12 mouse cellular contexts compared by ENCODE assay signal in the genomic region with DNA sequence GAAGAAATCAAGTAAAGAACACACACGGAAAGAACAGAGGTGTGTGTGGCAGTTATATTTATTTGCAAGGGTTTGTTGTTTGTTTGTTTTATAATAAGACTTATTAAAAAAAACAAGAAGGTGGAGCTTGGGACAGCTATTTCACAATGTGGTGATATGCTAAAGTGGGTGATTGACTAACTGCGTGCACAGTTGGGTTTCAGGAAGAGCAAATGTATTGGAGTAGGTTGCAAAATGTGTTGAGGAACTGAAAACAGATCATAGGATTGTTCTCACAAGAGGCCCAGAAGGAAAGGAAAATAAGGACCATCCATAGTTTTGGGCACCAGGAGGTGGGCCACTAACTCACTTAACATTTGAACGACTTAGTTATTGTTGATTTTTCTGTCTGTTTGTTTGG. TPM values are rescaled to one million over a fixed set of nuclear protein-coding genes. Genes with fewer than 3 reads are reported as not detected.
DNase-seq lines count a peak whose midpoint lies in the region; ATAC-seq and TF ChIP-seq lines count a peak whose summit lies in the region.
"Had no signal": no experiment of that assay in that cellular context is flagged by ENCODE, and none has a peak within 500 bp of the region (broad histone marks: within the 10 kb centered on the region; RNA-seq: fewer than 3 reads in every experiment).

No protein-coding gene starts in this region.

- no peak for TF ChIP-seq CTCF in forebrain, postnatal 0 days (IDR thresholded peaks at IDR 0.05; ENCODE audit: low read depth)

- H3K9me3 ChIP-seq in heart, embryonic 12.5 days (replicated peaks) = peaks cover 4% of the 10 kb centered on the region; the same call in 1 of the 2 replicates
- no peaks in the 10 kb centered on the region; the same call in 1 of the 2 replicates for H3K9me3 ChIP-seq in liver, embryonic 16.5 days (replicated peaks; ENCODE audit: control insufficient read depth, low read length)
- H3K9me3 ChIP-seq in forebrain, postnatal 0 days (ENCODE audit: low read length) = 0 out of 2 replicates have a peak, but pooled peaks cover 6% of the 10 kb centered on the region

- intact Hi-C loops in heart, postnatal 10 days (cut with DNase I) = loop anchor here (5.0 kb wide), 1 partner anchor 49 kb away; the partner anchor contains the start of gene Axdnd1

- H3K4me1 ChIP-seq in heart, embryonic 12.5 days (replicated peaks) = peaks cover 28% of the 10 kb centered on the region
- H3K4me1 ChIP-seq in liver, embryonic 16.5 days (ENCODE audit: control insufficient read depth, low read depth, low read length) = peaks cover 4% of the 10 kb centered on the region
- peaks cover 5% of the 10 kb centered on the region; the same call in 1 of the 2 replicates for H3K4me1 ChIP-seq in forebrain, postnatal 0 days (ENCODE audit: insufficient read depth)

- WGBS in heart, embryonic 12.5 days = 73% methylated on average over 3 of the region's 3 CpGs
- 60% methylated on average over 3 of the region's 3 CpGs for WGBS in liver, embryonic 16.5 days (ENCODE audit: insufficient replicate concordance)
- WGBS in forebrain, postnatal 0 days = 89% methylated on average over 3 of the region's 3 CpGs

- 0 out of 2 replicates have a peak overlapping the region, but pooled peaks have one; percentile 70 for H3K27ac ChIP-seq in heart, embryonic 12.5 days (ENCODE audit: poor library complexity, severe bottlenecking)
- H3K27ac ChIP-seq in liver, embryonic 16.5 days (ENCODE audit: low read length) = peak overlapping the region; percentile 60
- no peak overlapping the region for H3K27ac ChIP-seq in forebrain, postnatal 0 days (ENCODE audit: low read depth, low read length)

- H3K4me3 ChIP-seq in heart, embryonic 12.5 days = no peak overlapping the region
- H3K4me3 ChIP-seq in liver, embryonic 16.5 days (ENCODE audit: low read depth, low read length) = peak overlapping the region; percentile 24
- no peak overlapping the region for H3K4me3 ChIP-seq in forebrain, postnatal 0 days (ENCODE audit: low read depth, low read length)

- no peak for DNase-seq in heart, postnatal 10 days
- peak; percentile 52 for DNase-seq in lung, postnatal 36 days
- DNase-seq in lung, postnatal 25 days (ENCODE audit: low spot score) = no peak
- no peak for DNase-seq in forebrain, postnatal 0 days
- DNase-seq in right cerebral cortex, postnatal 14 days = no peak
- no peak for DNase-seq in adrenal gland, postnatal 4 days (ENCODE audit: low spot score in 2 of 2)
- DNase-seq: adrenal gland, postnatal 14 days; cerebellum, adult 11 months; embryo, embryonic 11 days had no signal

- no peak overlapping the region for H3K9ac ChIP-seq in heart, embryonic 12.5 days
- no peak overlapping the region for H3K9ac ChIP-seq in liver, embryonic 16.5 days (ENCODE audit: low read depth, low read length)
- no peak overlapping the region for H3K9ac ChIP-seq in forebrain, postnatal 0 days

- H3K27me3 ChIP-seq in heart, embryonic 12.5 days (replicated peaks) = no peaks in the 10 kb centered on the region
- peaks cover 4% of the 10 kb centered on the region; the same call in 1 of the 2 replicates for H3K27me3 ChIP-seq in liver, embryonic 16.5 days (ENCODE audit: control insufficient read depth, insufficient read depth, low read depth, low read length)
- no peaks in the 10 kb centered on the region for H3K27me3 ChIP-seq in forebrain, postnatal 0 days (ENCODE audit: insufficient read depth, low read length)

- no peak for ATAC-seq in heart, embryonic 12.5 days (ENCODE audit: insufficient number of reproducible peaks, low FRiP score)
- ATAC-seq in liver, embryonic 16.5 days (ENCODE audit: low read depth) = peak; percentile 23; the same call in 1 of the 2 replicates
- no peak for ATAC-seq in forebrain, postnatal 0 days

- no peak overlapping the region for H3K4me2 ChIP-seq in heart, embryonic 12.5 days
- peak overlapping the region; percentile 60 for H3K4me2 ChIP-seq in liver, embryonic 16.5 days (ENCODE audit: low read depth, low read length)
- no peak overlapping the region for H3K4me2 ChIP-seq in forebrain, postnatal 0 days (ENCODE audit: low read depth)

- H3K36me3 ChIP-seq in heart, embryonic 12.5 days = peaks cover 16% of the 10 kb centered on the region
- peaks cover 4% of the 10 kb centered on the region for H3K36me3 ChIP-seq in liver, embryonic 16.5 days (ENCODE audit: control insufficient read depth, insufficient read depth)
- H3K36me3 ChIP-seq in forebrain, postnatal 0 days (ENCODE audit: insufficient read depth) = no peaks in the 10 kb centered on the region

RNA-seq across cellular contexts. Expression of gene Soat1, which starts 3.1 kb away (rescaled TPM):
- 48.3 and 48.9 TPM in 2 replicates for polyA plus RNA-seq in heart, embryonic 12.5 days (2016; fragmentation: Nextera tagmentation; extraction: Ambion mirVana)
- total RNA-seq in heart, postnatal 10 days (2021) = 10 to 100 TPM; 22.2 to 29.6 TPM
- 25.4 and 26.1 TPM in 2 replicates for polyA plus RNA-seq in liver, embryonic 16.5 days (2015; fragmentation: Nextera tagmentation; extraction: Ambion mirVana)
- 20.1 and 20.6 TPM in 2 replicates for total RNA-seq in forebrain, postnatal 0 days (2014; rRNA removed)
- 5.4 and 11.7 TPM in 2 replicates for polyA plus RNA-seq in forebrain, postnatal 0 days (2015; fragmentation: Nextera tagmentation; extraction: Ambion mirVana)
- total RNA-seq in adrenal gland, postnatal 4 days (2021) = 100 to 1,000 TPM; 532 to 566 TPM

RNA-seq across cellular contexts. Expression of gene Axdnd1, which starts 50.1 kb away (rescaled TPM):
- polyA plus RNA-seq in heart, embryonic 12.5 days (2016; fragmentation: Nextera tagmentation; extraction: Ambion mirVana) = 0.13 and 0.48 TPM in 2 replicates
- total RNA-seq in heart, postnatal 10 days (2021) = under 1 TPM in 1 of 2 experiments, not detected in 1; 0.12 TPM
- 0.08 and 0.21 TPM in 2 replicates for polyA plus RNA-seq in liver, embryonic 16.5 days (2015; fragmentation: Nextera tagmentation; extraction: Ambion mirVana)
- total RNA-seq in forebrain, postnatal 0 days (2014; rRNA removed) = 0.23 and 0.52 TPM in 2 replicates
- 0.29 and 0.56 TPM in 2 replicates for polyA plus RNA-seq in forebrain, postnatal 0 days (2015; fragmentation: Nextera tagmentation; extraction: Ambion mirVana)
- 1 to 10 TPM; 1.3 to 2.6 TPM for total RNA-seq in adrenal gland, postnatal 4 days (2021)
- total RNA-seq: hematopoietic stem cell, adult 5-6 weeks had no signal

RNA-seq across cellular contexts. Expression of gene Gm10031, which starts 52.7 kb away (rescaled TPM):
- 0.06 and 0.40 TPM in 2 replicates for polyA plus RNA-seq in heart, embryonic 12.5 days (2016; fragmentation: Nextera tagmentation; extraction: Ambion mirVana)
- total RNA-seq in heart, postnatal 10 days (2021) = 10 to 100 TPM; 43.1 to 45.6 TPM
- 0.14 and 0.22 TPM in 2 replicates for polyA plus RNA-seq in liver, embryonic 16.5 days (2015; fragmentation: Nextera tagmentation; extraction: Ambion mirVana)
- total RNA-seq in forebrain, postnatal 0 days (2014; rRNA removed) = 21.8 and 24.6 TPM in 2 replicates
- 0.49 and 0.75 TPM in 2 replicates for polyA plus RNA-seq in forebrain, postnatal 0 days (2015; fragmentation: Nextera tagmentation; extraction: Ambion mirVana)
- 10 to 100 TPM; 29.6 to 34.1 TPM for total RNA-seq in adrenal gland, postnatal 4 days (2021)

Comparison
In these comparisons a context has a peak if more than half of its experiments do, and no peak if none do; other contexts are left out.
1. RNA of gene Soat1, which starts 3.1 kb away (total RNA-seq): 532 to 566 TPM in adrenal gland, postnatal 4 days; 22.2 to 29.6 TPM in heart, postnatal 10 days and 20.1 to 20.6 TPM in forebrain, postnatal 0 days; every median in the first group is over 10 times any median in the second.